Mouse (Mus musculus) forebrain, embryonic 13.5 days (tissue): ENCODE measurements around the gene Asap2. TPM values are rescaled to one million over a fixed set of nuclear protein-coding genes. Genes with fewer than 3 reads are reported as not detected.

Source experiments
- ATAC-seq: fragments of 200-750 bp; cut with Nextera tagmentation; 2 replicates; pipeline ENCODE4 v1.8.0; 2017
- H3K27ac ChIP-seq: fragments of 300-500 bp; sonication (generic); 2 replicates; pipeline ENCODE4 v1.5.1; 2015; ENCODE audit warnings: inconsistent platforms, mild to moderate bottlenecking, moderate library complexity
- H3K27me3 ChIP-seq: fragments of 300-500 bp; sonication (generic); 2 replicates; pipeline ENCODE4 v1.6.1; 2015; ENCODE audit warnings: mild to moderate bottlenecking, inconsistent platforms
- H3K36me3 ChIP-seq: fragments of 300-500 bp; sonication (generic); 2 replicates; pipeline ENCODE4 v1.6.1; 2015; ENCODE audit warnings: mild to moderate bottlenecking, inconsistent platforms; ENCODE audit not compliant: poor library complexity, severe bottlenecking
- H3K4me1 ChIP-seq: fragments of 300-500 bp; sonication (generic); 2 replicates; pipeline ENCODE4 v1.6.1; 2015; ENCODE audit warnings: inconsistent platforms
- H3K4me2 ChIP-seq: fragments of 300-500 bp; sonication (generic); 2 replicates; pipeline ENCODE4 v1.6.1; 2015; ENCODE audit warnings: inconsistent platforms, mild to moderate bottlenecking, moderate library complexity
- H3K4me3 ChIP-seq: fragments of 300-500 bp; sonication (generic); 2 replicates; pipeline ENCODE4 v1.5.1; 2015; ENCODE audit warnings: mild to moderate bottlenecking, inconsistent platforms
- H3K9ac ChIP-seq: fragments of 300-500 bp; sonication (generic); 2 replicates; pipeline ENCODE4 v1.6.1; 2015; ENCODE audit warnings: mild to moderate bottlenecking, inconsistent platforms
- H3K9me3 ChIP-seq: fragments of 300-500 bp; sonication (generic); replicated peaks from 2 replicates; pipeline ENCODE4 v1.6.1; 2016; ENCODE audit warnings: inconsistent platforms
- WGBS: fragments of 180-500 bp; shearing (Covaris S2); methylation state at CpG from one replicate; pipeline ENCODE4 v1.1.7; 2015; 5-methylcytosine and 5-hydroxymethylcytosine counted together
- polyA plus RNA-seq: library from polyadenylated mRNA; unstranded; fragments of >200 nt; fragmentation: Nextera tagmentation; extraction: Ambion mirVana; gene quantifications from 2 replicates; pipeline ENCODE4 v1.2.1, GENCODE M21; 2015

The Asap2 gene
- polyA plus RNA-seq, 1 experiment from 2014 or later, result 13.8 TPM

DNA sequence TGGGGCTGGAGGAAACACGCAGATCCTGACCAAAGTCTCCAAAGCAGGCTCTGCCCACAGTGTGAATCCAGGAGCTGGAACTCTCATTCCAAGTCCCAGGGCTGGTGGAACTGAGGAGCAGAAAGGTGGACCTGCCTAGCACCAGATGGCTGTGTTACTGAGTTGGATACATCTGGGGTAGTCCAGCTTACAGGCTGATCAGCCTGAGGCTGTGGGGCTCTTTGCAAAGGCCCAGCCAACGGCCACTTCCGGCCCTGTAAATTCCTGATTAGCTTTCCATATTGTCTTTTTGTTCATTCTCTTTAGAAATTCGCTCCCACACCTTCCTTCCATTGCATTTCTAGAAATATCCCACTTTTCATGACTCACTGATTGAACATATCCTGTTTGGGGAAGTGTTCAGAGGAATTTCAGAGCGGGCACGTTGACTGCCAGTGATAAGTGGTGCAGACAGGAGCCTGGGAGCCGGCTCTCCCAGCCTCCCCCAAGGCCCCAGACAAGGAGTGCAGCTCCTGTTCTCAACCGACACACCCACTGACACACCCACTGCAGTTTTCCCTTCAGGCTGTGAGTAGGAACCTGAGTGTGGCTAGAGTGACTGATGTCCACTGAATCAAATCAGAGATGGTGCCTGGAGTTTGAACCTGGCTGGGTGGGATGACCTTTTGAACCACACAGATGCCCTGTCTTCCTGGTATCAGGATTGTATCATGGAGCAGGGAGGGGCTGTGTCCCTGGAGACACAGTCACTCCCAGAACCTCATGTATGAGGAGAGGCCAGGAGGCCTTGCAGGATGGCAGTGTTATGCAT lies 145.6 kb downstream of the Asap2 start:
- Histone ChIP-seq H3K9me3 (no peaks in the 10 kb centered on the region), H3K4me2 (no peak overlapping the region), H3K9ac (no peak overlapping the region), H3K4me1 (peaks cover 86% of the 10 kb centered on the region), H3K27ac (peak overlapping the region; percentile 60), H3K36me3 (no peaks in the 10 kb centered on the region), H3K27me3 (no peaks in the 10 kb centered on the region), H3K4me3 (no peak overlapping the region)
- 75% methylated on average over 8 of the region's 8 CpGs for WGBS
- ATAC-seq, result no peak

GRCm38 (mm10) chr12:21136462-21136751 lies 146.1 kb downstream of the Asap2 start:
- Histone ChIP-seq H3K9me3 (no peaks in the 10 kb centered on the region), H3K36me3 (no peaks in the 10 kb centered on the region), H3K4me2 (no peak overlapping the region), H3K4me3 (no peak overlapping the region), H3K27ac (peak overlapping the region; percentile 60), H3K4me1 (peaks cover 86% of the 10 kb centered on the region), H3K27me3 (no peaks in the 10 kb centered on the region), H3K9ac (no peak overlapping the region)
- peak; percentile 75 for ATAC-seq
- 55% methylated on average over 2 of the region's 2 CpGs for WGBS

- Histone ChIP-seq H3K36me3 (no peaks in the 10 kb centered on the region), H3K4me1 (peaks cover 65% of the 10 kb centered on the region), H3K27me3 (no peaks in the 10 kb centered on the region), H3K4me2 (no peak overlapping the region), H3K4me3 (no peak overlapping the region), H3K9me3 (no peaks in the 10 kb centered on the region), H3K27ac (peak overlapping the region; percentile 57), H3K9ac (no peak overlapping the region)
- 62% methylated on average over 4 of the region's 4 CpGs for WGBS
- ATAC-seq, result no peak
These were observed 149.3 kb downstream of the Asap2 start for GRCm38 (mm10) chr12:21139560-21139959.

- Histone ChIP-seq H3K4me3 (no peak overlapping the region), H3K27ac (peak overlapping the region; percentile 57), H3K9ac (no peak overlapping the region), H3K4me1 (peaks cover 59% of the 10 kb centered on the region), H3K27me3 (no peaks in the 10 kb centered on the region), H3K4me2 (peak overlapping the region; percentile 21), H3K36me3 (peaks cover 3% of the 10 kb centered on the region; the same call in 1 of the 2 replicates), H3K9me3 (no peaks in the 10 kb centered on the region)
- 85% methylated on average over 14 of the region's 14 CpGs for WGBS
- no peak for ATAC-seq
These were observed 149.9 kb downstream of the Asap2 start for GRCm38 (mm10) chr12:21140153-21140552.

DNA sequence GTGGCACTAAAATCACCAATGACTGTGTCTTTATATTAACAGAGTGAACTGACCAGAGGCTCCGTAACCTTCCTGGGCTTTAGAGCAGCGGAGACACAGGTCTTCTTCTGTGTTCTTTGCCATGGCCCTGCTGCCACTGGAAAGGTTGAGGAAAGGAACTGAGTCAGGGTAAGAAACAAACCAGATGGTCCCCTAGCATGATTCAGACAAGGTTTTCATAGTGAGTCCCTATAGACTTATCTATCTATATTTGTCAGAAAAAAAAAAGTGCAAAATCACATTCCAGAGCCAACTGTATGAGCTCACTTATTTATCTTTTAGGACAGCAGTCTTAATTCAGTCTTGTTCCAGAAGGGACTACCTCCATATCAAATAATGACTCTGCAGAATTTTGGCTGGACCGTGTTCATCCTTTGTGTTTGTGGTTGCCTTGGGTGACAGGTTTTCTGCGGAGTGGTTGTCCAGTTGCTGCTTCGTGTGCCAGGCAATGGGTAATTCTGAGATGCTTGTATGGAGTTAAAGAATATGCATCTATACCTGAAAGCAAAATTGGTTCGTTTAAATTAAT lies 150.6 kb downstream of the Asap2 start:
- peak overlapping the region; percentile 57; the same call in 1 of the 2 replicates for H3K27ac ChIP-seq
- H3K36me3 ChIP-seq, result peaks cover 4% of the 10 kb centered on the region; the same call in 1 of the 2 replicates
- 92% methylated on average over 6 of the region's 6 CpGs for WGBS
- no peak overlapping the region for H3K9ac ChIP-seq
- H3K9me3 ChIP-seq, result no peaks in the 10 kb centered on the region
- no peak overlapping the region for H3K4me2 ChIP-seq
- ATAC-seq, result no peak
- no peak overlapping the region for H3K4me3 ChIP-seq
- H3K4me1 ChIP-seq, result peaks cover 53% of the 10 kb centered on the region
- H3K27me3 ChIP-seq, result no peaks in the 10 kb centered on the region

DNA sequence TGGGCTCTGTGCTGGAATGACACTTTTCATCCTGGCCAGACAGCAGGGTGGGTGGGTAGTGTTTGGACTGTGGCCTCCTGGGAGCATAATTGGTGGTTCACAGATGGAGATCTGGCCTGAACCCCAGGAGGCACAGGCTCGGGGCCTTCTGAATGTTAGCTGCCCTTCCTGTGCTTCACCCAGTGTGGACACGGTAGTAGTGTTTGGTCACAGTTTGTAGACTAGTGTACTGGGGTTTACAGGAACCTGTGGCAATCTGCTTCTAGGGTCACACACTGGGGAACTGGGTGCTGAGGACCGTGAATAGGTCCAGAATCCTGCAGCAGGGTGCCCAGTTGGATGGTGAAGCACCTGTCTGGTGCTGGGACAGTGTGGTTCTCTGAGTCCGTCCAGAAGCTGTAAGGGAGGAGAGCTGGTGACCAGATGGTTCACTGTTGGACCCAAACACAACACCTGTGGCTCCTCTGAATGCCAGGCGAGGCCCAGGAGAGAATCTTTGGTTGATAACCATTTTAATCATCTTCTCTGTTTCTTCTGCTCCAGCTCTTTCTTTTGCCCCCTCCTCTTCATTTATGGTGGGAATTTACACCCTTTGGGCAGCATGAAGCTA lies 151.5 kb downstream of the Asap2 start:
- 87% methylated on average over 5 of the region's 5 CpGs for WGBS
- Histone ChIP-seq H3K9ac (no peak overlapping the region), H3K27me3 (no peaks in the 10 kb centered on the region), H3K9me3 (no peaks in the 10 kb centered on the region), H3K4me1 (peaks cover 43% of the 10 kb centered on the region), H3K36me3 (peaks cover 14% of the 10 kb centered on the region; the same call in 1 of the 2 replicates), H3K27ac (no peak overlapping the region), H3K4me3 (no peak overlapping the region), H3K4me2 (no peak overlapping the region)
- no peak for ATAC-seq

DNA sequence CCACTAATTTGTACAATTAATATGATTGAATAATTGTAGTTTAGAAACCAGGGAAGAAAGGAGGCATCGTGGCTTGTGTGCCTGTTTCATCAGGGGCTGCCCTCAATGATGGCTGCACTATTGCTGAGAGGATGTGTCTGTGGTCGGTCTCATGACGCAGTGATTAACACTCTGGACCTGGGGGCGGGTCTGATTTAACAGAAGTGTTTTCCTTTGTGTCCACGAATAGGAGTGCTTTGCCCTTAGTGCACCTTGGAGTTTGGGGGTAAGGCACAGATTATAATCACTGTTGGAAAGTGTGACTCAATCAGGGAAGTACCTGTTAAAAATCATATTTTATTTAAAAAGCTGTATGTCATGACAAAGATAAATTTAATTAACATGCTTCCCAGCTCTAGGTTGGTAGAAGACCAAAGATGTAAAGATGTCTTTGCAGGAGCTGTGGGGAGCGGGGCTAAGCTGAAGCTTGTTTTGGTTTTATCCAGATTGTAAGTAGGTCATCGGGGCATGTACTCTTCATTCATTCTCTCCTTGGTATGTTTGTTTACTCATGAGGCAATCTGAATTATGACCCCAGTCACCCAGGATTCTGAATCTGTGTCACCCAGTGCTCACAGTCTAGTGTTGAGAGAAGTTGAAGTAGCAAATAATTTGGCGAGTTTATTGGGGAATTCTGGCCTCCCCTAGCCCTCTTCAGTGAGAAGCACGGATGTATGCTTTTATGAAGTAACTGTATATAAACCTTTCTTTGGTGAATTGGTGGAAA lies 152.4 kb downstream of the Asap2 start:
- no peak overlapping the region for H3K4me3 ChIP-seq
- peaks cover 15% of the 10 kb centered on the region; the same call in 1 of the 2 replicates for H3K36me3 ChIP-seq
- ATAC-seq, result no peak; the same call in 1 of the 2 replicates
- no peak overlapping the region for H3K9ac ChIP-seq
- H3K9me3 ChIP-seq, result no peaks in the 10 kb centered on the region
- WGBS, result 73% methylated on average over 9 of the region's 9 CpGs
- H3K27me3 ChIP-seq, result no peaks in the 10 kb centered on the region
- H3K4me2 ChIP-seq, result no peak overlapping the region
- peaks cover 38% of the 10 kb centered on the region for H3K4me1 ChIP-seq
- H3K27ac ChIP-seq, result no peak overlapping the region

DNA sequence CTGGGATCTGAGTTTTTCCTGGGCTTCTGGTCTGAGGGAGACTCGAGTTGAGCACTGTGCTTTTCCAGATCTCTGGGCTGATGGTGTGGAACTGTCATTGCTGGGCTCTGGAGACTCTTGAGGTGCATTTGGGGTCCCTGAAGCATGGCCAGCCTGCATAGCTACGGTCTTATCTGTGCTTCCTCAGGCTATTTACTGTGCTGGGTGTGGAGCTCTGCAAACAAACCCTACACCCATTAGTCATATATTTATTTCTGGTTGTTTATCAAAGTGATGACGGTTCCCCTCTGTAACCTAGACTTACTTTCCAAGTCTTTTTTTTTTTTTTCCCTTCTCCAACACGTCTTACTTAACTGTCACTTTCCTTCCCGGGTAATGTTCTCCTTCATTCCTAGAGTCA lies 154.3 kb downstream of the Asap2 start:
- no peak overlapping the region for H3K9ac ChIP-seq
- H3K36me3 ChIP-seq, result peaks cover 15% of the 10 kb centered on the region; the same call in 1 of the 2 replicates
- peaks cover 25% of the 10 kb centered on the region for H3K4me1 ChIP-seq
- ATAC-seq, result no peak
- WGBS, result 93% methylated on average over 5 of the region's 5 CpGs
- H3K4me3 ChIP-seq, result no peak overlapping the region
- no peak overlapping the region for H3K27ac ChIP-seq
- H3K4me2 ChIP-seq, result no peak overlapping the region
- H3K9me3 ChIP-seq, result no peaks in the 10 kb centered on the region
- no peaks in the 10 kb centered on the region for H3K27me3 ChIP-seq

GRCm38 (mm10) chr12:21145050-21145449 lies 154.8 kb downstream of the Asap2 start:
- Histone ChIP-seq H3K4me1 (peaks cover 20% of the 10 kb centered on the region), H3K4me2 (no peak overlapping the region), H3K27me3 (no peaks in the 10 kb centered on the region), H3K9me3 (no peaks in the 10 kb centered on the region), H3K4me3 (no peak overlapping the region), H3K27ac (no peak overlapping the region), H3K36me3 (peaks cover 15% of the 10 kb centered on the region; the same call in 1 of the 2 replicates), H3K9ac (no peak overlapping the region)
- no peak for ATAC-seq
- 94% methylated on average over 5 of the region's 5 CpGs for WGBS

DNA sequence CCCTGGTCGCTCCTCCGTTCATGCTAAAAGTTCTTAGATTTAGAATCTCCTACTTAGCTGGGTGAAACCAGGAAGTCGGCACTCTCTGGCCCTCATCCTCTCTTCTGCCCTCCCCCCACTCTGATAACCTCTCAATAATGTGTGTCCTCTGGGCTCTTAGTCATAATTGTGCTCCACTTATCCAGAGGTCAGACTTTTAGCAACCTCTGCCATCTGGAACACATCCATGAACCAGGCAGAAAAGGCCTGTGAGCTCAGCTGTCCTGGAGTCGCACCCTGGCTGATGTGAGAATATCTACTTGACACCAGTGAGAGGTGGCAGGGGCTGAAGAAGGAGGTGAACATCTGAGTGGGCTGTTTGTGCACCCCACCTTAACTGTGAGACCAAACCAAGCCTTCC lies 156.6 kb downstream of the Asap2 start:
- Histone ChIP-seq H3K4me1 (peaks cover 6% of the 10 kb centered on the region), H3K4me3 (no peak overlapping the region), H3K9ac (no peak overlapping the region), H3K27me3 (no peaks in the 10 kb centered on the region), H3K36me3 (peaks cover 15% of the 10 kb centered on the region; the same call in 1 of the 2 replicates), H3K9me3 (no peaks in the 10 kb centered on the region), H3K4me2 (no peak overlapping the region), H3K27ac (no peak overlapping the region)
- 95% methylated on average over 4 of the region's 4 CpGs for WGBS
- no peak for ATAC-seq

GRCm38 (mm10) chr12:21153279-21153707 lies 163.0 kb downstream of the Asap2 start:
- Histone ChIP-seq H3K4me1 (peaks cover 26% of the 10 kb centered on the region), H3K4me3 (no peak overlapping the region), H3K4me2 (no peak overlapping the region), H3K36me3 (no peaks in the 10 kb centered on the region), H3K27me3 (no peaks in the 10 kb centered on the region), H3K9me3 (no peaks in the 10 kb centered on the region), H3K27ac (0 out of 2 replicates have a peak overlapping the region, but pooled peaks have one; percentile 37), H3K9ac (no peak overlapping the region)
- 67% methylated on average over 8 of the region's 8 CpGs for WGBS
- ATAC-seq, result peak; percentile 84

DNA sequence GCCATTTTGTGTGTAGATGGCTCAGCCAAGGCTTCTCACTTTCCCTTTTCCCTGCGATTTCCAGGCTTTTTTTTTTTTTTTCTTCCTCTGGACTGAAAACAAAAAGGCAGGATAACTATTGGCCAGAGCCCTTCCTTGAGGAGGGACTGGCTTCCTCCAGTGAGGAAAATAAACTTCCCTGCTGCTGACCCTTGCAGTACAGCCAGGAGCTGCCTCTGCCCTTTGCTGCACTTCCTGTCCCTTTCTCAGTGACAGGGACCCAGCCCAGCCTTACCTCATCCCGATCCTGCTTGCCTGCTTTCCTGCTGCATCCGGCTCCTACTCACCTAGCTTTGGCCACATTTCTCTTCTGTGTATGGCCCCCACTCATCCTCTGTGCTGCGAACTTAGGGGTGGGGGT lies 164.8 kb downstream of the Asap2 start:
- 81% methylated on average over 4 of the region's 4 CpGs for WGBS
- H3K9me3 ChIP-seq, result no peaks in the 10 kb centered on the region
- H3K4me2 ChIP-seq, result no peak overlapping the region
- no peak overlapping the region for H3K27ac ChIP-seq
- H3K27me3 ChIP-seq, result no peaks in the 10 kb centered on the region
- H3K4me1 ChIP-seq, result peaks cover 37% of the 10 kb centered on the region
- no peak for ATAC-seq
- no peak overlapping the region for H3K4me3 ChIP-seq
- H3K36me3 ChIP-seq, result no peaks in the 10 kb centered on the region
- H3K9ac ChIP-seq, result no peak overlapping the region
